Mouse (Mus musculus) heart, postnatal 0 days (tissue): ENCODE data around the gene Ccdc152. TPM values are rescaled to one million over a fixed set of nuclear protein-coding genes. Genes with fewer than 3 reads are reported as not detected.

ENCODE experiments used
- ATAC-seq: fragments of 200-750 bp; cut with Nextera tagmentation; 2 replicates; pipeline ENCODE4 v1.8.0; 2017; ENCODE audit warnings: low read depth, moderate number of reproducible peaks, moderate library complexity; ENCODE audit not compliant: insufficient read depth
- DNase-seq: peaks from one replicate; pipeline ENCODE4 v3.0.0-alpha.2; 2016; ENCODE audit warnings: low spot score
- H3K27ac ChIP-seq: fragments of 300-500 bp; sonication (generic); 2 replicates; pipeline ENCODE4 v1.5.1; 2014; ENCODE audit warnings: low read depth, mild to moderate bottlenecking
- H3K27me3 ChIP-seq: fragments of 300-500 bp; sonication (generic); 2 replicates; pipeline ENCODE4 v1.6.1; 2014; ENCODE audit warnings: low read length, mixed read lengths; ENCODE audit not compliant: control insufficient read depth, insufficient read depth
- H3K36me3 ChIP-seq: fragments of 300-500 bp; sonication (generic); replicated peaks from 2 replicates; pipeline ENCODE4 v1.6.1; 2014; ENCODE audit warnings: low read length, mixed read lengths; ENCODE audit not compliant: control insufficient read depth, insufficient read depth
- H3K4me1 ChIP-seq: fragments of 300-500 bp; sonication (generic); 2 replicates; pipeline ENCODE4 v1.6.1; 2014; ENCODE audit warnings: antibody characterized with exemption; ENCODE audit not compliant: control insufficient read depth, insufficient read depth
- H3K4me2 ChIP-seq: fragments of 300-500 bp; sonication (generic); 2 replicates; pipeline ENCODE4 v1.6.1; 2014; ENCODE audit warnings: low read depth, mild to moderate bottlenecking, low read length, moderate library complexity
- H3K4me3 ChIP-seq: fragments of 300-500 bp; sonication (generic); 2 replicates; pipeline ENCODE4 v1.5.1; 2014; ENCODE audit warnings: low read depth, low read length
- H3K9ac ChIP-seq: fragments of 300-500 bp; sonication (generic); replicated peaks from 2 replicates; pipeline ENCODE4 v1.6.1; 2014; ENCODE audit warnings: low read depth, low read length, mixed read lengths
- H3K9me3 ChIP-seq: fragments of 300-500 bp; sonication (generic); replicated peaks from 2 replicates; pipeline ENCODE4 v1.6.1; 2016; ENCODE audit warnings: low read length; ENCODE audit not compliant: control insufficient read depth
- CTCF ChIP-seq: IDR thresholded peaks from 2 replicates; pipeline ENCODE4 v1.5.1; 2016; ENCODE audit warnings: antibody characterized with exemption, control low read depth, low read depth
- EP300 ChIP-seq: IDR thresholded peaks from 2 replicates; pipeline ENCODE4 v1.6.1; 2016; ENCODE audit warnings: antibody characterized with exemption, low read depth
- WGBS: fragments of 180-500 bp; shearing (Covaris S2); extraction: QIAGEN DNeasy Blood & Tissue Kit; methylation state at CpG from one replicate; pipeline ENCODE4 v1.1.7; 2014; 5-methylcytosine and 5-hydroxymethylcytosine counted together
- polyA plus RNA-seq: library from polyadenylated mRNA; unstranded; fragments of >200 nt; fragmentation: Nextera tagmentation; extraction: Ambion mirVana; gene quantifications from 2 replicates; pipeline ENCODE4 v1.2.1, GENCODE M21; 2015
- total RNA-seq: library from RNA; depleted of rRNA; stranded (reverse); fragments of >200 nt; gene quantifications from 2 replicates; pipeline ENCODE4 v1.2.3, GENCODE M21; 2014; ENCODE audit warnings: low replicate concordance

Ccdc152 gene
- total and polyA plus RNA-seq, 2 experiments from 2014 or later, result 0.87 TPM; not detected in 1

- H3K9me3 ChIP-seq, result no peaks in the 10 kb centered on the region
- TF ChIP-seq CTCF (no peak), EP300 (no peak)
- H3K27ac ChIP-seq, result no peak overlapping the region
- H3K36me3 ChIP-seq, result no peaks in the 10 kb centered on the region
- no peaks in the 10 kb centered on the region for H3K27me3 ChIP-seq
- no peak overlapping the region for H3K4me3 ChIP-seq
- DNase-seq (no peak), ATAC-seq (no peak)
- H3K4me1 ChIP-seq, result no peaks in the 10 kb centered on the region
- no peak overlapping the region for H3K4me2 ChIP-seq
- no peak overlapping the region for H3K9ac ChIP-seq
- 27% methylated on average over 1 of the region's 1 CpGs for WGBS
Measured at GRCm38 (mm10) chr15:3293477-3293876, 9.8 kb downstream of the Ccdc152 start.

GRCm38 (mm10) chr15:3290435-3290834 is 12.9 kb downstream of the Ccdc152 start:
- no peak overlapping the region for H3K27ac ChIP-seq
- H3K4me3 ChIP-seq, result no peak overlapping the region
- no peak overlapping the region for H3K9ac ChIP-seq
- TF ChIP-seq EP300, result no peak
- TF ChIP-seq CTCF, result no peak
- no peaks in the 10 kb centered on the region for H3K27me3 ChIP-seq
- ATAC-seq (no peak), DNase-seq (no peak)
- no peaks in the 10 kb centered on the region for H3K4me1 ChIP-seq
- WGBS, result 85% methylated on average over 3 of the region's 3 CpGs
- H3K4me2 ChIP-seq, result no peak overlapping the region
- no peaks in the 10 kb centered on the region for H3K36me3 ChIP-seq
- no peaks in the 10 kb centered on the region for H3K9me3 ChIP-seq

DNA sequence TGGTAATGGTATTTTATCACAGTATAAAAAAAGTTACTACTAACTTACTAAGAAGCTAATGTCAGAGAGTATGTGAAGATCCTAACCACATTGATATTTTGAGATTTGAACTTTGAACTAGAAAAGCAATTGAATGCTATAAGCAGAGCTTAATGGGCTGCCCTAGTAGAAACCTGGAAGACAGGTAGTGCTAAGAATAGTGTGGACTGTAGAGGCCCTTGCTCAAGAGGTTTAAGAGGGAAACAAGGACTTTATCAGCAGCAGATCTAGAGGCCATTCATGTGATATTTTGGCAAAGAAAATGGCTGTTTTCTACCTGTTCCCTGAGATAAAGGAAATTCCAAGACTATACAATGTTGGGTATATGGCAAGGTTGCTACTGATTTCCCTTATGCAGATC is 17.3 kb downstream of the Ccdc152 start:
- no peak overlapping the region for H3K27ac ChIP-seq
- 0 out of 2 replicates have a peak, but pooled peaks cover 7% of the 10 kb centered on the region for H3K36me3 ChIP-seq
- DNase-seq, result no peak
- H3K4me2 ChIP-seq, result no peak overlapping the region
- no peak overlapping the region for H3K9ac ChIP-seq
- TF ChIP-seq EP300, result no peak
- TF ChIP-seq CTCF, result no peak
- no peak for ATAC-seq
- H3K27me3 ChIP-seq, result no peaks in the 10 kb centered on the region
- no peak overlapping the region for H3K4me3 ChIP-seq
- H3K9me3 ChIP-seq, result no peaks in the 10 kb centered on the region
- no peaks in the 10 kb centered on the region for H3K4me1 ChIP-seq

- no peak for ATAC-seq
- TF ChIP-seq EP300, result no peak
- no peak for TF ChIP-seq CTCF
- Histone ChIP-seq H3K27me3 (no peaks in the 10 kb centered on the region), H3K9me3 (no peaks in the 10 kb centered on the region), H3K36me3 (peaks cover 29% of the 10 kb centered on the region), H3K9ac (no peak overlapping the region), H3K27ac (no peak overlapping the region), H3K4me1 (no peaks in the 10 kb centered on the region), H3K4me2 (no peak overlapping the region), H3K4me3 (no peak overlapping the region)
- no peak for DNase-seq
- 88% methylated on average over 1 of the region's 1 CpGs for WGBS
Measured at GRCm38 (mm10) chr15:3281737-3282136, 21.6 kb downstream of the Ccdc152 start.

DNA sequence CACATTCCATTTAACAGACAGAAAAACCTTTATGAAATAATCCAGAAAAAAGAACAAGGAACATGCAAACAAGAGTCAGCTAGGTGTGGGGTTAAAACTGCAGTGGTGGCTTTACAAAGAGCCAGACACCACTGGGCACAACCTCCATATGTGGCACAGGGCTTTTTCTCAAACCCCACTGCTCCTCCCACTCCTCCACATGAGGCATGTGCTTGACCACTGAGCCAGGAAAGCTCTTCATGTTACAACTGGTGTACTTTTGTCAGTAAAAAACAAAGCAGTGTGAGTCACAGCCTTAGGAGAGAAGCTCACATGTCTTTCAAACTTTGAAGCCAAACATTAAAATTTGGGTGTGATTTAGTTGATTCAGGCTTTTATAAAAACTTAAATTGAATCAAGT is 22.1 kb downstream of the Ccdc152 start:
- H3K9me3 ChIP-seq, result no peaks in the 10 kb centered on the region
- TF ChIP-seq EP300 (no peak), CTCF (no peak)
- no peaks in the 10 kb centered on the region for H3K4me1 ChIP-seq
- H3K4me2 ChIP-seq, result no peak overlapping the region
- H3K27ac ChIP-seq, result no peak overlapping the region
- no peaks in the 10 kb centered on the region for H3K27me3 ChIP-seq
- ATAC-seq, result no peak
- peaks cover 34% of the 10 kb centered on the region for H3K36me3 ChIP-seq
- no peak for DNase-seq
- H3K4me3 ChIP-seq, result no peak overlapping the region
- H3K9ac ChIP-seq, result no peak overlapping the region

- no peak for ATAC-seq
- no peak overlapping the region for H3K4me3 ChIP-seq
- no peak overlapping the region for H3K4me2 ChIP-seq
- no peaks in the 10 kb centered on the region for H3K4me1 ChIP-seq
- H3K36me3 ChIP-seq, result peaks cover 42% of the 10 kb centered on the region
- H3K9ac ChIP-seq, result no peak overlapping the region
- H3K9me3 ChIP-seq, result no peaks in the 10 kb centered on the region
- H3K27ac ChIP-seq, result no peak overlapping the region
- DNase-seq, result no peak
- TF ChIP-seq EP300 (no peak), CTCF (no peak)
- 84% methylated on average over 7 of the region's 7 CpGs for WGBS
- H3K27me3 ChIP-seq, result no peaks in the 10 kb centered on the region
Measured at GRCm38 (mm10) chr15:3279242-3279641, 24.1 kb downstream of the Ccdc152 start.
